8 mouse cellular contexts compared by ENCODE assay signal in the genomic region with DNA sequence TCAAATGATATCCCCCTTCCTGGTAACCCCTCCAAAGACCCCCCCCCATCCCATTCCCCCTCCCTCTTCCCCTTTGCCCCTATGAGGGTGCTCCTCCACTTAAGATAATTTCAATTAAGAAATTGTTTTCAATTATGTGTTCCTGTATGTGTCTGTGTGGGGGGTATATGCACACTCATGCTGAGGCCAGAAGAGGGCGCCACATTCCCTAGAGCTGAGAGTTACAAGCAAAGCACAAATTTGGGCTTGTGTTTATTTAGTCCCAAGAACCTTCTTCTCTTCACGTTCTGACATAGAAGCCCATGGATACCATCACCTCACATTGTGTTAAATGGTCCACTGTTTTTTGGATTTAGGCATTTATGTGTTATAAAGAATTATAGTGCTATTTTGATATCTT. TPM values are rescaled to one million over a fixed set of nuclear protein-coding genes. Genes with fewer than 3 reads are reported as not detected.
DNase-seq lines count a peak whose midpoint lies in the region; ATAC-seq and TF ChIP-seq lines count a peak whose summit lies in the region.

No protein-coding gene starts in this region.

- H3K27ac ChIP-seq in liver, postnatal 0 days (ENCODE audit: low read depth), result no peak overlapping the region
- no peak overlapping the region for H3K27ac ChIP-seq in forebrain, embryonic 10.5 days

- no peaks in the 10 kb centered on the region for H3K9me3 ChIP-seq in liver, postnatal 0 days (ENCODE audit: low read length)
- no peaks in the 10 kb centered on the region for H3K9me3 ChIP-seq in forebrain, embryonic 10.5 days

- no peak overlapping the region for H3K9ac ChIP-seq in liver, postnatal 0 days (replicated peaks)

- 65% methylated on average over 2 of the region's 2 CpGs for WGBS in liver, postnatal 0 days (ENCODE audit: insufficient replicate concordance)
- WGBS in forebrain, embryonic 10.5 days, result 77% methylated on average over 2 of the region's 2 CpGs

- DNase-seq in heart, postnatal 4 days, result peak; percentile 60
- DNase-seq in heart, adult 18-20 months, result no peak
- DNase-seq in 3T3-L1 (ENCODE audit: low read depth, low spot score) (peak; percentile 34), ES-CJ7 (ENCODE audit: low read depth, low spot score) (peak; percentile 77)
- peak; percentile 67 for DNase-seq in liver, postnatal 0 days
- DNase-seq in ovary, postnatal 36 days (ENCODE audit: low spot score), result no peak
- DNase-seq in forebrain, embryonic 10.5 days (ENCODE audit: extremely low spot score, low spot score), result no peak
- no peak for DNase-seq in ovary, postnatal 10 days (ENCODE audit: low spot score)

- no peaks in the 10 kb centered on the region for H3K36me3 ChIP-seq in liver, postnatal 0 days (replicated peaks; ENCODE audit: insufficient read depth, low read length)
- no peaks in the 10 kb centered on the region for H3K36me3 ChIP-seq in forebrain, embryonic 10.5 days (replicated peaks)

- ATAC-seq in liver, postnatal 0 days, result no peak

- no peak overlapping the region for H3K4me3 ChIP-seq in liver, postnatal 0 days (ENCODE audit: low read depth, low read length)
- H3K4me3 ChIP-seq in forebrain, embryonic 10.5 days, result no peak overlapping the region

- no peak for TF ChIP-seq EP300 in liver, postnatal 0 days (IDR thresholded peaks at IDR 0.05; ENCODE audit: low read depth)

- H3K4me1 ChIP-seq in liver, postnatal 0 days (ENCODE audit: insufficient read depth), result 0 out of 2 replicates have a peak, but pooled peaks cover 2% of the 10 kb centered on the region
- H3K4me1 ChIP-seq in forebrain, embryonic 10.5 days, result peaks cover 7% of the 10 kb centered on the region

- H3K4me2 ChIP-seq in liver, postnatal 0 days (ENCODE audit: low read depth, low read length), result no peak overlapping the region

- no peaks in the 10 kb centered on the region for H3K27me3 ChIP-seq in liver, postnatal 0 days (ENCODE audit: insufficient read depth, low read length)
- H3K27me3 ChIP-seq in forebrain, embryonic 10.5 days (ENCODE audit: poor library complexity, severe bottlenecking), result no peaks in the 10 kb centered on the region

- peak; percentile 81 for TF ChIP-seq CTCF in liver, postnatal 0 days (IDR thresholded peaks at IDR 0.05; ENCODE audit: low read depth)

RNA-seq across cellular contexts. Expression of a gene that starts 32.2 kb away (rescaled TPM):
- total RNA-seq in heart, postnatal 4 days (2021), result 10 to 100 TPM; 73.8 to 80.5 TPM
- total RNA-seq in heart, adult 18-20 months (2021), result 10 to 100 TPM; 40.6 to 50.5 TPM
- polyA plus RNA-seq in liver, postnatal 0 days (2015; fragmentation: Nextera tagmentation; extraction: Ambion mirVana), result 62.1 and 67.6 TPM in 2 replicates
- polyA plus RNA-seq in forebrain, embryonic 10.5 days (2016; fragmentation: Nextera tagmentation; extraction: Ambion mirVana), result 383 and 421 TPM in 2 replicates

RNA-seq across cellular contexts. Expression of a gene that starts 50.4 kb away (rescaled TPM):
- 10 to 100 TPM; 81.7 to 88.6 TPM for total RNA-seq in heart, postnatal 4 days (2021)
- total RNA-seq in heart, adult 18-20 months (2021), result 10 to 100 TPM; 62.7 to 68.0 TPM
- polyA plus RNA-seq in liver, postnatal 0 days (2015; fragmentation: Nextera tagmentation; extraction: Ambion mirVana), result 53.2 and 55.2 TPM in 2 replicates
- polyA plus RNA-seq in forebrain, embryonic 10.5 days (2016; fragmentation: Nextera tagmentation; extraction: Ambion mirVana), result 205 and 219 TPM in 2 replicates

Comparison
In these comparisons a context has a peak if more than half of its experiments do, and no peak if none do; other contexts are left out.
1. DNase-seq: peak in heart, postnatal 4 days (single experiment), 3T3-L1 (single experiment), ES-CJ7 (single experiment) and liver, postnatal 0 days (single experiment); none in heart, adult 18-20 months (0 of 2), ovary, postnatal 36 days (single experiment), forebrain, embryonic 10.5 days (single experiment) and ovary, postnatal 10 days (single experiment).